Mouse (Mus musculus): ENCODE data around the gene Gfpt2. TPM values are rescaled to one million over a fixed set of nuclear protein-coding genes. Genes with fewer than 3 reads are reported as not detected.
A peak's percentile ranks its signal among the peaks of the same experiment; 100 is the strongest.
"Not testable (repeated sequence)": the region's sequence is repeated elsewhere in the genome, so short reads cannot be mapped to it uniquely, and the experiment has no call there.

Gfpt2 gene
- 12.5 and 13.0 TPM in 2 replicates for polyA plus RNA-seq (2012; rRNA removed)

- DNase-seq (ENCODE audit: extremely low spot score in 1 of 2, low spot score in 1 of 2), result peak; percentile 46 to 82
Measured at GRCm38 (mm10) chr11:49793619-49794341, at the start of gene Gfpt2. Gene Gfpt2, plus strand, starts transcription at chr11:49794178.

- DNase-seq (ENCODE audit: extremely low spot score in 1 of 2, low spot score in 1 of 2), result no peak
Measured at GRCm38 (mm10) chr11:49744981-49745380, 49.0 kb upstream of the Gfpt2 start.

- no peak for DNase-seq (ENCODE audit: extremely low spot score in 1 of 2, low spot score in 1 of 2)
Measured at GRCm38 (mm10) chr11:49745839-49746238, 48.1 kb upstream of the Gfpt2 start.

GRCm38 (mm10) chr11:49746756-49747155, 47.2 kb upstream of the Gfpt2 start:
- DNase-seq (ENCODE audit: extremely low spot score in 1 of 2, low spot score in 1 of 2), result no peak

DNA sequence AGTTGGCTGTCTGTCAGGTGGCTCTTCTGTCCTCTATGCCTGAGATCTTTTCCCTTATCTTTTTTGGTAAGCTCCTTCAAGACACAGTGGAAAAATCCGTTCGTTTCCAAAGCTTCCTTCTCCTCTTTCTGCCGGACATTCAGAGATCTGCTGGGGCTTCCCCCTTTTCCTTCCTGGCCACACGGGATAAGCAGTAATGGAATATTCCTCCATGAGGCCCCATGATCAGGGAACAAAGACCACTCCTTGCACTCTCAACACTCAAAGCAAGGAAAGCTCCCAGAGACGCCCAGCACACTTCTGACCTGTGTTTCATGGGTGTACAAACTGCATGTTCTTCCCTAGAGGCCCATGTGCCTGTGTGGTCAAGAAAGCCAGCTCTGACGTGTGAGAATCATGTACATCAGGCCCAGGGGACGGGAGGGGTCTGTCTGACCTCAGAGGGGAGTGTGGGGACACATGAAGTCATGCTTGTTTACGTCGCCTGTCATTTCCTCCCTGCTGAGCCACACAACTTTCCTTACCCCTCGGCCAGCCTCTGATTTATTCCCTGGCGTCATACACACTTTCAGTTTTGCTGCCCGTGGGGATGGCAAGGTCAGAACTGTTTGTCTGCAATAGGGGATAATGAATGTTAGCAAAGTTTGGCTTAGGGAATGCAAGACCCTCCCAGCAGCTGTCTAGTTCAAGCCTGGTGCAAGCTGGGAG, 38.9 kb upstream of the Gfpt2 start:
- no peak for DNase-seq (ENCODE audit: extremely low spot score in 1 of 2, low spot score in 1 of 2)

GRCm38 (mm10) chr11:49758096-49758495, 35.9 kb upstream of the Gfpt2 start:
- DNase-seq (ENCODE audit: extremely low spot score in 1 of 2, low spot score in 1 of 2), result no peak

GRCm38 (mm10) chr11:49761130-49761529, 32.8 kb upstream of the Gfpt2 start:
- no peak for DNase-seq (ENCODE audit: extremely low spot score in 1 of 2, low spot score in 1 of 2)

- DNase-seq (ENCODE audit: extremely low spot score in 1 of 2, low spot score in 1 of 2), result no peak
Measured at GRCm38 (mm10) chr11:49763555-49763954, 30.4 kb upstream of the Gfpt2 start.

DNA sequence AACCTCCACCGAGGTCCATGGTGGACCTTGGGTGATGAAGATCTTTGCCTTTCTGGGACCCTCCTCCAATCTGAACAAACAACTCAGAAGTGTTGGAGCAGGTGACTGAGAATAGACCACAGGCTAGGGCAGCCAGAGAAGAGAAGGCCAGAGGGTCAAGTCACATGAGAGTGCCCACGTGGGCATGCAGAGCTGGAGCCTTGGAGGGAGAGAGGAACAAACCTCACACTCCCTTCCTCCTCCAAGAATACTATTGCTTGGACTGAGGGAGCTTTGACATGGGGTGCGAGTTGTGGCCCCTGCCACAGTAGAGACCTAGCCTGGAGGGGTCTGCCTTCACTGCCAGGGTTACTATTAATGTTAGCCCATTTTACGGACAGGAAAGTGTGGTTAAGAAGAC, 30.0 kb upstream of the Gfpt2 start:
- DNase-seq (ENCODE audit: extremely low spot score in 1 of 2, low spot score in 1 of 2), result no peak

- no peak for DNase-seq (ENCODE audit: extremely low spot score in 1 of 2, low spot score in 1 of 2)
Measured at GRCm38 (mm10) chr11:49764639-49765299, 29.2 kb upstream of the Gfpt2 start.

GRCm38 (mm10) chr11:49765377-49766136, 28.4 kb upstream of the Gfpt2 start:
- no peak for DNase-seq (ENCODE audit: extremely low spot score in 1 of 2, low spot score in 1 of 2)

DNA sequence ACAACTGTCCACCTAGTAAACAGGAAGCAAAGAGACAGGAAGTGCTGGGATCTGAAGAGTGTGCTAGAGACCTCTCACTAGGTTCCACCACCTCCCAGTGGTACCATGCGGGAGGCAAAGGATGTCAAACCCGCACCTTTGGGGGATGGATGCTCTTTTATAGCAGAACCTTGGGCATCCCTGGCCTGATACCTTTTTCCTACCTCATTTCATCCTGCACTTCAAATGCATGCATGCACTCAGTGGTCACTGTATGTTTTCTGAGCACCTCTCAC, 27.9 kb upstream of the Gfpt2 start:
- no peak for DNase-seq (ENCODE audit: extremely low spot score in 1 of 2, low spot score in 1 of 2)

GRCm38 (mm10) chr11:49767497-49767896, 26.5 kb upstream of the Gfpt2 start:
- not testable (repeated sequence) for DNase-seq (ENCODE audit: extremely low spot score in 1 of 2, low spot score in 1 of 2)

GRCm38 (mm10) chr11:49768781-49769180, 25.2 kb upstream of the Gfpt2 start:
- no peak for DNase-seq (ENCODE audit: extremely low spot score in 1 of 2, low spot score in 1 of 2)

- DNase-seq (ENCODE audit: extremely low spot score in 1 of 2, low spot score in 1 of 2), result no peak
Measured at GRCm38 (mm10) chr11:49770676-49771550, 23.1 kb upstream of the Gfpt2 start.

DNA sequence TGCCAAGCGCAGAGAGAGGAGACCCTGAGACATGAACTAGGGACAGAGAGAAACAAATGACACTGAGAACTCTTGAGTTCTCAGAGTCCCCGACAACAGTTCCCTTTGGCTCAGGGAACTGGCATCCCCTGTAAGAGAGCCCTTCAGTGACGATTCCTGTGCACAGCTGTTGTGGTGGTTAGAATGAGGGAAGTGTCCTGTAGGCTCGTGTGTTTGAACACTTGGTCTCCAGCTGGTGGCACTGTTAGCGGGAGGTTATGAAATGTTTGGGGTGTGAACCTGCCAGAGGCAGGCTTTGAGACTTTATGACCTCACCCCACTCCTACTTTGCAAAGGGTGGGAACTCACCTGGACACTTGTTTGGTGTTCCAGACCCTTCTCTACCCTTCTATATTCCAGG, 21.7 kb upstream of the Gfpt2 start:
- DNase-seq (ENCODE audit: extremely low spot score in 1 of 2, low spot score in 1 of 2), result no peak

DNA sequence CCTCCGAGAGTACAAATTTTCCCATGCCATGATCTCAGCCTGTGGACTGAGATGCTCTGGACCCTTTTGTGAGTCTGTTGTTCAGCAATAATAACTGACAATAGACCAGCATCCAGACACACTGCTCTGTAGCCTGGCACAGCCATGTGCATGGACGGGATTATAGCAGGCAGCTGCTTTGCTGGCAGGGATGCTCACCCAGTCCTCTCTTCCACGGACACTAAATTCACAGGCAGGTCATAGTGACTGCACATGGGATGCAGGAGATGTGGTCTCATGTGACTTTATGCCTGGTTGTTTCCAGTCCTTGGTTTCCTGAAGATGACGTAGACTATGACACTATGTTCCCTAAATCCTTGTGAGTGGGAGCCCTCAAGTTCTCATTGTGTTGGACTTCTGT, 19.1 kb upstream of the Gfpt2 start:
- DNase-seq (ENCODE audit: extremely low spot score in 1 of 2, low spot score in 1 of 2), result no peak

DNA sequence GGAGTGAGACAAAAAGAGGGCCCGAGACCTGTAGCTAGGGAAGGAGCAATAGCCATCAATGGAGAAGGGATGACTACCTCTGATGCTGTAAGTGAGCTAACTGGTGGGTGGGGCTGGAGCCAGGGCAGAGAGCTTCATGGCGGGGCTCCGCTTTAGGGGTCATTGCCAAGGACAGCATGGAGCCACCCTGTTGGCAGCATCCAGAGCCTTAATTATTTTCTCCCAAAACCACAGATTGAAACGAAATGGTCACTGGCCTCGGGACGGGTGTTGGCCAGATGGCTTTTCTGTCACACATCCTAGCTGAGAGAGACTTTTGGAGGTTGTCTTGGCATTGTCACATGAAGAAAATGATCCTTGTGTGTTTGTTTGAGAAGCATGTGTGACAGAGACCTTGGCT, 15.1 kb upstream of the Gfpt2 start:
- DNase-seq (ENCODE audit: extremely low spot score in 1 of 2, low spot score in 1 of 2), result no peak

- no peak for DNase-seq (ENCODE audit: extremely low spot score in 1 of 2, low spot score in 1 of 2)
Measured at GRCm38 (mm10) chr11:49780161-49780817, 13.7 kb upstream of the Gfpt2 start.
